Mouse (Mus musculus): Measurements from ENCODE around the gene Zfp651.

Zfp651 gene

DNA sequence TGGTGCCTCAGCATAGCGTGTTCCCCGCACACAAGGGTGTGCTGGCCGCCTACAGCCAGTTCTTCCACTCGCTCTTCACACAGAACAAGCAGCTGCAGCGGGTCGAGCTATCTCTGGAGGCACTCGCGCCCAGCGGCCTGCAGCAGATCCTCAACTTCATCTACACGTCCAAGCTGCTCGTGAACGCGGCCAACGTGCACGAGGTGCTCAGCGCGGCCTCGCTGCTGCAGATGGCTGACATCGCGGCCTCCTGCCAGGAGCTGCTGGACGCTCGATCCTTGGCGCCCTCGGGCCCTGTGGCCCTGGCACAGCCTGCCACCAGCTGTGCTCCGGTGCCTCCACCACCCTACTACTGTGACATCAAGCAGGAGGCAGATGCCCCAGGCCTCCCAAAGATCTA lies 3.6 kb downstream of the Zfp651 start:
- DNase-seq: peak; percentile 5

- peak; percentile 30 for DNase-seq
Observed at GRCm38 (mm10) chr9:121763716-121764115, 4.6 kb downstream of the Zfp651 start.

DNA sequence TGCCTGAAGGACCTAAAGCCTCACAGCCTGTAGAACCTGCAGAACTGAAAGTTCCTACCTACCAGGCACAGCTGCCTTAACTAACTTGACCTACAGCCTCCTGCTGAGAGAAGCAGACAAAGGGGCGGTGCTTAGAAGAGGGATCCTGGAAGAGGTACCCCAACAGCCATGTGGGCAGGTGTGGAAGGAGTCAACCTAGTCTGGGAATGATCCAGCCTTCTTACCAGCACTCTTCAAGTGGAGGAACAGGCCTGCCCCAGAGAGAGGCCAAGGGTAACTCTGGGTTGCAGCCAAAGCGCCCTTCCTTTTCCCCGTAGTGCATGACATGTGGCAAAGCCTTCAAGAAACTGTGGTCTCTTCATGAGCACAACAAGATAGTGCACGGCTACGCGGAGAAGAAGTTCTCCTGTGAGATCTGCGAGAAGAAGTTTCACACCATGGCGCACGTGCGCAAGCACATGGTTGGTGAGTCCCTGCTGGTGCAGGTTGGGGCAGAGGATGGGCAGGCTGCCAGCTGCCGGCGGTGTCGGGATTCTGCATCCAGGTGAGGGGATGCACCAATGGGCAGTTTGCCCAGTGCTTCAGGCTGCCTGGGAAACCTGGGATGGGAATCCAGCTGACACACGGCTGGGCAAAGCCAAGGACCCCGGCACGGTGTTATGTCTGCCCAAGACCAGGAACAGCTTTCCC lies 6.2 kb downstream of the Zfp651 start:
- no peak for DNase-seq

DNA sequence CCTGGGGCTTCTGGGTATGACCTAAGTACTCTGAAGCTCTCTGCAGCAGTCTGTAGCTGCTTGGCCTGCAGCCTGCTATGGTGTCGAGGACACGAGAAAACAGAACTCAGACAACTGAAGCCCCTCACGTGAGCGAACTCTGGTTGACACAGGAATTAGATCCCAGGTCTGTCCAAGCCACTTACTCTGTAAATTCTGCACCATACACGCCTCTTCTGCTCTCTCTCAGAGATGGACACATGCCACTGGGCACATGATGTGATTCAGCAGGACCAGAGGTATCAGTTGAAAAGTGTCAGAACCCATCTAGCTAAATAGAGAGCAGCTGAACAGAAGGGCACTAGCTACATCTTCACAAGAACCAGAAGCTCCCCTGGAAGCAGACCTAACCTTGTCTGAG lies 13.3 kb downstream of the Zfp651 start:
- DNase-seq: no peak

- no peak for DNase-seq
Observed at GRCm38 (mm10) chr9:121775951-121776350, 16.8 kb downstream of the Zfp651 start.

GRCm38 (mm10) chr9:121776511-121776910 lies 17.4 kb downstream of the Zfp651 start:
- peak; percentile 35 for DNase-seq

GRCm38 (mm10) chr9:121777484-121778065 lies 18.4 kb downstream of the Zfp651 start, which contains the start of gene Klhl40:
Klhl40 (plus strand) TSS chr9:121777607.
- peak; percentile 77 for DNase-seq

- peak; percentile 87 for DNase-seq
Observed at GRCm38 (mm10) chr9:121778066-121778624, 19.0 kb downstream of the Zfp651 start.

- no peak for DNase-seq
Observed at GRCm38 (mm10) chr9:121784801-121785200, 25.7 kb downstream of the Zfp651 start.

DNA sequence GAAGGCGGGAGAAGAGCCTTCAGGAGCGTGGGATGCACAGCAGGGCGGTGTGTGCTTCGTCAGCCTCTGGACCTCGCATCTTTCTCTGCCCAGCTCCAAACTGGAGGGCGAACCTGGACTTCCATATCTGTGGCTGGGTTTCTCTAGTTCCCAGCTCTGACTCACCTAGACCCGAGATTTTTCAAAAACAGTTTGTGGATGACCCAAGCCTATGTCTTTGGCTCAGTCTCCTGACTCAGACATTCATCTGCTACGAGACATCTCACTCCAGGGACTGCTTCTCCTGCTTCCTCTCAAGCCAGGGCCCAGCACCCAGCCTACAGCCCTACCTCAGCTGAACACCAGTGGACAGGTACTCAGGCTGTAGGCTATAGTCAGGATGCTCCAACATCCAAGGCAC lies 26.1 kb downstream of the Zfp651 start:
- no peak for DNase-seq

DNA sequence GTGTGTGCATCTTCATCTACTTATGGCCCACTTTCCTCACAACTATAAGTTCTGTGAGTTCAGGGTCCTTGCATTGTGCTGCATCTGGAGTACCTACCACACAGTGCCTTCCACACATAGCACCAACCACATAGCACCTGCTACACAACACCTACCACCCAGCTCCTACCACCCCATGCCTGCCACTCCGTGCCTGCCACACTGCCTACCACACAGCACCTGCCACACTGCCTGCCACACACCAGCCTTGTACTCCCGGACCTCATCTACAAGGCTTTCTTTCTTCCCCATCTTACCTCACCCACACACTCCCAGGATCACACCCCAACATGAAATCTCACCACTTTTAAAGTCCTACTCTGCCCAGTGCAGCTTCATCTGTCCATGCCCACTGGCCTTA lies 27.2 kb downstream of the Zfp651 start:
- no peak for DNase-seq

- no peak for DNase-seq
Observed at GRCm38 (mm10) chr9:121791206-121791605, 32.1 kb downstream of the Zfp651 start.

DNA sequence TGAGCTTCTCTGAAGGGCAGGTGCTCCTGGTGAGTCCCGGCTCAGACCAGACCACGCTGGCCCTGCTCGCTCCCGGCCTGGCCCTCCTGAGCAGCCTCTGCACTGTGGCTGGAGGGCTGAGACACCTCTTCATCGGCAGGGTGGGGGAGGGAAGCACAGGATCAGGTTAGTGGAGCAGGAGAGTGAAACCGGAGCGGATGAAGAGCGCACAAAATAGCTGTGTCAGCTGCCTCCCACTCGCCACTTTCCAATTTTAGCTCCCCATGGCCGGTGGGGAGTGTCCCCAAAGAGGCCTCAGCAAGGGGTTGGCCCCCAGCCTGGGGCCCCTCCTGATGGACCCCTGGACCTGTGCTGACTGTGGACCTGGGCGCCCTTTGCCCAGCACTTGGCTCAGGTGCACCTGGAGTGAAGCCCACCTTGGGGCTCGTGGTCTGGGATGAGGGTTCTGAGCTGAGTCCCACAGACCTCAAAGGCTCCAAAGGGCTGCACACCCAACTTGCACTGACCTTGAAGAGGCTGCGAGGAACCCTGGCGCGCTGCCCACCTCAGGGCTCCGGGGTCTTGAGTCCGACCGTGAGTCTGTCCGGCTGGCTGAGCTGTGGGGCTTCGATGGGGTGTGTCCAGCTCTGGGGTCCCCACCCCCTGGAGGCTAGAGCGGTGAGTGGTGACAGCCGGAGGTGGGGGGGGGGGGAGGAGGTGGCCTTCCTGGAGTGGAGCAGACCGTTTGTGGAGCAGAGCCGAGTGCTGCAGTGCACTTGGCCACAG lies 32.8 kb downstream of the Zfp651 start, which contains the start of gene Hhatl:
Gene Hhatl (minus strand): TSS at position 751 of the 765 bp plus-strand sequence.
- DNase-seq: no peak

GRCm38 (mm10) chr9:121794972-121795539 lies 35.9 kb downstream of the Zfp651 start:
- no peak for DNase-seq

GRCm38 (mm10) chr9:121797722-121798121 lies 38.6 kb downstream of the Zfp651 start:
- no peak for DNase-seq

DNA sequence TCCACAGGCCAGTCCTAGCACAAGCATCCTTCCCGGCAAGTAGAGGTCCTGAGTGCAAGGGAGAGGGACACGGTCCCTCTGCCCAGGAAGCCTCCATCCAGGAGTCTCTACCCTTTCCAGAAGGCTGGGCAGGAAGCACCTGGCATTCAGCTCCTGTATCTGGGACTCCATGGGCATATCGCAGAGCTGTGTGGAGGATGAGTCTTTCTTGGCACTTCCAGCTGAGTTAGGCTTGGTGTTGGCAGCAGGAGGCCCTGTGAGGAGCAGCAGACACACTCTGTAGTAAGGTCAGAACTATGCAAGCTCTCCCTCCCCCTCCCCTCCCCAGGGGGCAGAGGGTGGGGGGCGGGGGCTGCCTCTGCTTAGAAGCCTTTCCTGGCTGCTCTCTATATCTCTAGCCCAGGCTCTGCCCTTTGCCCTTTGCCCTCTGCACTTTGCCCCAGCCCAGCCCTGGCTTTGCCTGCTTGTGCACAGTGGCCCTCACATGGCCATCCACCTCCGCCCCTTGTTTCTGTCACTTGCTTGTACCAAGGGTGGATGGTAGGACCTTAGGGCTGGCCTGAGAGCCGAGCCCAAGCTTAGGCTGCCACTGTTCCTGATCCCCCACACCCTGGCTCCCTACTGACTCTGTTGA lies 39.9 kb downstream of the Zfp651 start:
- DNase-seq: no peak

GRCm38 (mm10) chr9:121802747-121803146 lies 43.6 kb downstream of the Zfp651 start:
- DNase-seq: no peak

DNA sequence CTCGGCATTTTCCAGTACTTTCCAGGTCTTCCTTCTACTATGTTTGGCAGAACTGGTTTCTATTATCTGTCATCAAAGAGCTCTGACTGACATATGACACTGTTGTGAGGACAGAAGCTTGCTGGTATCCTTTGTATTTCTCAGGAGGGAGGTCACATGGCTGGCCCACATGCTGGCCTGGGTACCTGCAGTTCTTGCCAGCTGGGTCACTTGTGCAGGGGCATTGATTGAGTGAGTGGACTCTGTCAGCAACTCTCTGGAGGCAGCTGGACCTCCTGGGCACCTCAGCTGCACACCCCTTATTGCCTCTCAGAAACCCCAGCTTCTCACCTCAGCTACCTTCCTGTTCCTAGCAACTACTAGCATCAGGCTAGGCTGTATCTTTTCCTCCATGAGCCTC lies 48.4 kb downstream of the Zfp651 start:
- no peak for DNase-seq

GRCm38 (mm10) chr9:121807947-121808346 lies 48.8 kb downstream of the Zfp651 start:
- no peak for DNase-seq

DNA sequence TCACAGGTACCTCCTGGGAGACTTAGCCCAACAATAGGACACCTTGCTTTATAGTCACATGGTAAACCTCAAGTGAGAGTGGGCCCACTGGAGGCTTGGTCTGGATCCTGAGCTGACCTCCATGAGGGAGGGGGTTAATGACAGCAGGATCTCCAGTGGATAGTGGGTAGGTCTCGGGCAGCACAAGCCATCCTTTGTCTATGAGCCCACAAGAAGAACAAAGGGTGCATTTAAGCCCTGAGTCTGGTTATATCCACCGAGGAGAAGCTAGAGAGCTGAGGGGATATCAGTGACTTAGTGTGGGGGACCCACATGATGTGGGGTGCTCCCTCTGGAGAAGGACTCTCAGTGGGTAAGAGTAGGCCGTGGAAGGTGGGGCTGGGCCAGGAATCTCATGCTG lies 49.4 kb downstream of the Zfp651 start:
- DNase-seq: no peak

- peak; percentile 47 for DNase-seq
Observed at GRCm38 (mm10) chr9:121810081-121810821, 51.1 kb downstream of the Zfp651 start.

DNA sequence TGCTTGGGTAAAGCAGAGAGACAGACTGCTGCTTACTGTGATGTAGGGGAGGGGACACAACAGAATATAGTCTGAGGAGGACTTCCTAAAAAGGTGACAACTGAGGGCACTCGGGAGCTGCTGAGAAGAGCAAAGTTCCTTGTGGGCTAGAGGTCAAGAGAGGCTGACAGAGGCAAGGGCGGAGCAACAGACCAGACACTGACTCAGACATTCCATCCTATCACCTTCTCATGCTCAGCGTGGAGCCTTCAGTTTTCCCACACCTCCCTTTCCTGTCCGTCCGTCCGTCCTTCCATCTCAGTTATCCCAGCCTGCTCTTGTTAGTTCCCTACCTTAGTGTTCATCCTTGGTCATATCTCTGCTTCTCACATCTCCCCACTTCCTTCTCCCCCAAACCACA lies 56.1 kb downstream of the Zfp651 start:
- DNase-seq: no peak

Data from right cerebral cortex, postnatal 25 days (tissue).